Mouse (Mus musculus) stomach, postnatal 0 days (tissue): Measurements from ENCODE around the gene Srsf4.

ENCODE experiments used
- CTCF ChIP-seq: IDR thresholded peaks from 2 replicates; pipeline ENCODE4 v1.5.1; 2016; ENCODE audit warnings: antibody characterized with exemption, low read depth, mild to moderate bottlenecking, moderate library complexity
- EP300 ChIP-seq: optimal IDR thresholded peaks from 2 replicates; pipeline ENCODE3; 2016; ENCODE audit warnings: antibody characterized with exemption

GRCm38 (mm10) chr4:131874169-131874536 is 736 bp downstream of the Srsf4 start:
- TF ChIP-seq CTCF = no peak
- no peak for TF ChIP-seq EP300
